Mouse (Mus musculus): ENCODE measurements at regions not wholly inside any gene's neighbourhood (a gene's known extent, or its start where the extent isn't known, plus 50 kb on each side); places are given as distances from the start of the nearest gene placed in this dataset.

DNA sequence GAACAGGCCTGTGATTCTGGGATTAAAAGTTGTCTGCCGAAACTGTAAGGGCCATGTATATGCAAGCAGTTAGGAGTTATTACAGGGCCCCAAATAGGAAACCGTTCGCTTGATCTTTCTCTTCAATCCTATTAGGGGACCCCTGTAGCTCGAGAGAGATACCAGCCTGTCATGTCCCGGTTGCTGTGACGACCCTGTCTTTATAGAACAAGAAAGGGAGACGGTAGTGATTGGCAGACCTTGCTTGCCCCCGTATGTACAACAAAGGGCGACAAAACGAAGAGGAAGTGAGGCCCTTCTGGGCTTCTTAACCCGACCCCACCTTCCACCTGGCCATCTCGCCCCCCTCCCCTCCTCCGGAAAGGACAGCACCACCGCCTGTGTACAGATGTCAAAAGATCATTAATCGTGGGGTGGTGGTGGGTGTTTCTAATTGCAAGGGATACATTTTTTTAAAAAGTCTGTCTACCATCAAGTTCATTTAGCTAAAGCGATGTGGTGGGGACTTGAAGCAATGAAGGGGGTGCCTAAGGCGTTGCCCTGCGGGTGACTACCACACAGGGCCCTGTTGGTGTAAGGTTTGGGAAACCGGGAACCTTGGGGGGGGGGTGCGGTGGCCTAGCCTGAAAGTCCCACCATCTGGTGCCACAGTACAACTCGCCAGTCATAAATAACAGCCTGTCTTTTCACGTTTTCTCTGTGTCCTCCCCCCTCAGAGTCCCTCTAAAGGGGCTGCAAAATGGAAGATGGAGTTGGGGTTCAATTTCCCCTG, 155.1 kb downstream of the Insig2 start:
- TF ChIP-seq CTCF (IDR thresholded peaks at IDR 0.05; ENCODE audit: low read depth) = no peak
- no peak for TF ChIP-seq EP300 (IDR thresholded peaks at IDR 0.05; ENCODE audit: low read depth)
